Mouse (Mus musculus) embryonic fibroblast, embryonic 13.5 days (primary cell): ENCODE results near the gene Retn.

Experiments used
- CTCF ChIP-seq: IDR thresholded peaks from 2 replicates; pipeline ENCODE4 v1.5.1; 2011; ENCODE audit warnings: mild to moderate bottlenecking, control low read depth, low read length, moderate library complexity, borderline replicate concordance; ENCODE audit not compliant: insufficient read depth
- POLR2A ChIP-seq: IDR thresholded peaks from 2 replicates; pipeline ENCODE4 v1.6.1; 2011; ENCODE audit warnings: low read depth, mild to moderate bottlenecking, control low read depth, low read length, moderate library complexity

DNA sequence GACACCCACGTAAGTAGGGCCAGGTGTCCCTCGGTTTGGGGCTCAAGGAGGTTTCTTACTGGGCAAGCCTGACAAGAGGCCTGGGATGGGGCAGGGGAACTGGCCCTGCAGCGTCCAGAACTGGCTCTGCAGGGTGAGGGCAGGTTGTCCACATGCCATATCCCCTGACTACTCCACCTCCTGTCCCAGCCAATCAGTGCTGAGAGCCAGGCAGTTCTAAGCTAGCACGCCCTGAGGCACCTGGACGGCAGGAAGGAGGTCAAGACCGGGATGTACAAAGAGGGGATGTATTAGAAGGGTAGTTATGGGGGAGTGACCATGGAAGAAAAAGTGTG lies 45.8 kb upstream of the Retn start:
- TF ChIP-seq POLR2A (no peak), CTCF (no peak)
